Mouse (Mus musculus) left cerebral cortex, postnatal 14 days (tissue): ENCODE measurements around the gene Gm21954. TPM values are rescaled to one million over a fixed set of nuclear protein-coding genes. Genes with fewer than 3 reads are reported as not detected.
A peak's percentile ranks its signal among the peaks of the same experiment; 100 is the strongest.

Source experiments
- DNase-seq, 2 experiments: peaks; one replicate each; pipeline ENCODE4 v3.0.0; 2021 to 2022; ENCODE audit warnings: low spot score in 2 of 2, mixed read lengths in 1 of 2
- intact Hi-C: fragments of 180-260 bp; cut with DNase I; formaldehyde crosslinking; loops from one replicate; pipeline ENCODE4 v1.15.1; 2025
- long read RNA-seq, 2 experiments: library from polyadenylated mRNA; stranded (forward); transcript quantifications; one replicate each; pipeline ENCODE4 v2.0.0; 2021
- total RNA-seq, 2 experiments: library from RNA; stranded (reverse); gene quantifications; 2 replicates each; pipeline ENCODE4 v1.2.3; 2021

Gm21954 gene
- total RNA-seq = not detected
- long read RNA-seq, experiment 1, partial matches to known transcripts = 0 of 10 reads
- long read RNA-seq, experiment 1, other reads (novel, unspliced or antisense) = 10 of 10 reads
- long read RNA-seq, experiment 2, partial matches to known transcripts = 0 of 6 reads
- long read RNA-seq, experiment 2, other reads (novel, unspliced or antisense) = 6 of 6 reads

- DNase-seq = no peak
- intact Hi-C loops = no loop called here
Observed at GRCm38 (mm10) chr3:55472110-55472509, at the start of gene Gm21954. TSS of gene Gm21954 (minus strand) at chr3:55472210.

- DNase-seq = no peak
- intact Hi-C loops = no loop called here
Observed at GRCm38 (mm10) chr3:55521776-55522175, 49.8 kb upstream of the Gm21954 start.

GRCm38 (mm10) chr3:55520240-55521180, 48.5 kb upstream of the Gm21954 start:
- DNase-seq = peak; percentile 73 to 82
- intact Hi-C loops = no loop called here

- DNase-seq = no peak
- intact Hi-C loops = no loop called here
Observed at GRCm38 (mm10) chr3:55517454-55518014, 45.5 kb upstream of the Gm21954 start.

- intact Hi-C loops = no loop called here
- no peak for DNase-seq
Observed at GRCm38 (mm10) chr3:55515966-55516365, 44.0 kb upstream of the Gm21954 start.

- no peak for DNase-seq
- intact Hi-C loops = no loop called here
Observed at GRCm38 (mm10) chr3:55511658-55512057, 39.6 kb upstream of the Gm21954 start.

GRCm38 (mm10) chr3:55510198-55510597, 38.2 kb upstream of the Gm21954 start:
- intact Hi-C loops = no loop called here
- no peak for DNase-seq

- intact Hi-C loops = no loop called here
- DNase-seq = no peak
Observed at GRCm38 (mm10) chr3:55499298-55499697, 27.3 kb upstream of the Gm21954 start.

GRCm38 (mm10) chr3:55496462-55496941, 24.5 kb upstream of the Gm21954 start:
- no peak for DNase-seq
- intact Hi-C loops = no loop called here

- DNase-seq = no peak
- intact Hi-C loops = no loop called here
Observed at GRCm38 (mm10) chr3:55495866-55496265, 23.9 kb upstream of the Gm21954 start.

GRCm38 (mm10) chr3:55495231-55495630, 23.2 kb upstream of the Gm21954 start:
- no peak for DNase-seq
- intact Hi-C loops = no loop called here

- intact Hi-C loops = no loop called here
- peak in 1 of 2 experiments; percentile 36 for DNase-seq
Observed at GRCm38 (mm10) chr3:55494348-55494747, 22.3 kb upstream of the Gm21954 start.

- intact Hi-C loops = no loop called here
- DNase-seq = no peak
Observed at GRCm38 (mm10) chr3:55492021-55492420, 20.0 kb upstream of the Gm21954 start.

GRCm38 (mm10) chr3:55489231-55489990, 17.4 kb upstream of the Gm21954 start:
- DNase-seq = peak in 1 of 2 experiments; percentile 45
- intact Hi-C loops = no loop called here

GRCm38 (mm10) chr3:55483328-55483727, 11.3 kb upstream of the Gm21954 start:
- intact Hi-C loops = no loop called here
- no peak for DNase-seq

- intact Hi-C loops = no loop called here
- no peak for DNase-seq
Observed at GRCm38 (mm10) chr3:55481140-55481539, 9.1 kb upstream of the Gm21954 start.

- no peak for DNase-seq
- intact Hi-C loops = no loop called here
Observed at GRCm38 (mm10) chr3:55479306-55479705, 7.3 kb upstream of the Gm21954 start.

GRCm38 (mm10) chr3:55476694-55477093, 4.7 kb upstream of the Gm21954 start:
- intact Hi-C loops = no loop called here
- peak; percentile 73 to 81 for DNase-seq

- DNase-seq = no peak
- intact Hi-C loops = no loop called here
Observed at GRCm38 (mm10) chr3:55473146-55473545, 1.1 kb upstream of the Gm21954 start.

GRCm38 (mm10) chr3:55466348-55466747, 5.7 kb downstream of the Gm21954 start:
- intact Hi-C loops = loop anchor here (1.0 kb wide), 1 partner anchor 93 kb away; no protein-coding TSS in a partner anchor
- DNase-seq = no peak
